Mouse (Mus musculus) Muller cell, postnatal 12 days (primary cell): ENCODE data around the gene 9930021J03Rik.

Source experiments
- DNase-seq: peaks from one replicate; pipeline ENCODE4 v3.0.0-alpha.2; 2015; ENCODE audit errors: inconsistent ontology term

The 9930021J03Rik gene

GRCm38 (mm10) chr19:29810022-29810421, 4.2 kb upstream of the 9930021J03Rik start:
- DNase-seq, result no peak

GRCm38 (mm10) chr19:29805101-29805916, 480 bp downstream of the 9930021J03Rik start:
- DNase-seq, result peak; percentile 91

- DNase-seq, result no peak
Observed at GRCm38 (mm10) chr19:29803946-29804345, 1.8 kb downstream of the 9930021J03Rik start.

GRCm38 (mm10) chr19:29797371-29797770, 8.4 kb downstream of the 9930021J03Rik start:
- no peak for DNase-seq

DNA sequence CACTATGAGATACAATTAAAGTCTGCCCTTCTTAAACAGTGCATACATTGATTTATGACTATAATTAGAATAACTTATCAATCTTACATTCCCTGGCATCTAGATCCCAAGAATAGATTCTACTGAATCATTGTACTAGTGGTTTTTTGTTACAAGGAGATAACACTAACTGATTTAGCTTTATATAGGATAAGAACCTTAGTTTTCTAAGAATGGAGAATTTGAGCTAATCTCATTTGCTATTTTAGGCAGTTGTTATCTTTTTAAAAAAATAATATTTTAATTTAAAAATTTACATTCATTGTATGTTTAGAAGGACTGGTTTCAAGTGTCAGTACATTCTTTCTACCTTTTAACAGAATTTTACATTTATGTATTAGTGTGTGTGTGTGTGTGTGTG, 17.8 kb downstream of the 9930021J03Rik start:
- no peak for DNase-seq

GRCm38 (mm10) chr19:29782914-29783313, 22.9 kb downstream of the 9930021J03Rik start:
- DNase-seq, result no peak

DNA sequence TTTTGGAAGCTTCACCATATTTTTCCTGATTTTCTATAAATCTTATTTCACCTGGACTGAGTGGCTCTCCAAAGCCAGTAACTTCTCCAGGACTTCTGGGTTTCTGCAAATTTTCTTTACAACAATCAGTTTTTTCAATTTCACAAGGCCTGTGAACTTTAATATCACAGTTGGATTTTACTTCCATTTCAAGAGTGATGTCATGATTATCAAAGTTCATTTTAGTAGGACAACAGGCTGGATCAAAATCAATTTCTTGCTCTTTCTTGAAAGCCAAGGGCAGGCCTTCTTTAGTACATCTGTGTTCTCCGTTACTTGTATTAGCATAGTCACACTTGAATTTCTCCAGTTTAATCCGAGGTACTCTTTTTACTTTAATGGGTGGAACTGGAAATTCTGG, 51.9 kb downstream of the 9930021J03Rik start:
- no peak for DNase-seq

- DNase-seq, result no peak
Observed at GRCm38 (mm10) chr19:29750994-29751393, 54.8 kb downstream of the 9930021J03Rik start.

- DNase-seq, result no peak
Observed at GRCm38 (mm10) chr19:29743531-29743930, 62.3 kb downstream of the 9930021J03Rik start.

DNA sequence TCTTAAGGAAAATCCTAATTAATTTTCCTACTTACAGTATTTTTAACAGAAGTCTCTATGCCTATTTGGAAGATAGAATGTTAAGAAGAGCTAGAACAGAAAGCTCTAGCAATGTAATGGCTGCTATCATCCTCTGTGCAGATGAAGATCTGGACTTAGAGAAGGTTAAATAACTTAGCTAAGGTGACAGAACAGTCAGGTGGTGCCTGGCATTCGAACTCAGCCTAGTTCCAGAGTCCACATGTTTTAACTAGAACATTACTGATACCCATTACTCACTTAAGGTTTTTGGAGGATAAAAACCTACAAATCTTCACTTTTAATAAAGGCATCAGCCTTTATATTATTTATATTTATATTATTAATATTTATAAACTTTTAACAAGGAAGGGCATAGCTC, 65.1 kb downstream of the 9930021J03Rik start:
- no peak for DNase-seq

- no peak for DNase-seq
Observed at GRCm38 (mm10) chr19:29739608-29740007, 66.2 kb downstream of the 9930021J03Rik start.

GRCm38 (mm10) chr19:29735421-29735820, 70.4 kb downstream of the 9930021J03Rik start:
- no peak for DNase-seq

GRCm38 (mm10) chr19:29718476-29718875, 87.3 kb downstream of the 9930021J03Rik start:
- DNase-seq, result no peak

GRCm38 (mm10) chr19:29717854-29718253, 87.9 kb downstream of the 9930021J03Rik start:
- DNase-seq, result no peak

DNA sequence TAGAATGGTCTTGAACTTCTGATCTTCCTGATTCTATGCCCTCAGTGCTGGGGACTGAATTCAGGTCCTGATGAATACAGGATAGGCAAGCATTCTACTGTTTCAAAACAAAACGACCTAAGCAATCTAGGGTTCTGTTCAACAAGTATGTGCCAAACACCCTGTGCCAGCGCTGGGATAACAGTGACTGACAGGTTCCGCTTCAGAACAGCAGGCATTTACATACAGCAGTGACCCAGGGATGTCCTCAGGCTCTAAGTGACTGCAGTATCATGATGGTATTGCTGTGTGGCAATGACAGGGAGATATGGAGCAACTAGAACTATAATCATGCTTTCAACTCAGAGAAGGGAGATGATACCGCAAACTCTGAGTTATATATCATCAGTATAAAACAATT, 92.3 kb downstream of the 9930021J03Rik start:
- DNase-seq, result no peak

DNA sequence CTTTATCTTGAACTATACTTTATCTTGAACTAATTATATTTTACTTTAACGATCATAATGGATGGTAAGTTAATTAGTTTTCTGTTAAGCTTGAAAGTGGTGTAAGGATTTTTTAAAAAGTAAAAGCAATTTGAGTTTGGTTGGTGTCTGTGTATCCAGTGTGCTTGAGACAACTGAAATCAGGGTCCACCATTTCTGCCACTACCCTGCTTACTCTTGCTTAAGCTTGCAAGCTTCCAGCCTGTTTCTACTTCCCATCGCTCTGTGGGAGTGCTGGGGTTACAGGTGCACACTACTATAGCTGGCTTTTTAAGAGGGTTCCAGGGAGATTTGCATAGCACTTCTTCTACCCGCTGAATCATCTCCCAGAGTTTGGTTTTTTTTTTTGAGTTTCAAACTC, 96.3 kb downstream of the 9930021J03Rik start:
- DNase-seq, result no peak

GRCm38 (mm10) chr19:29708461-29708860, 97.3 kb downstream of the 9930021J03Rik start:
- no peak for DNase-seq

- peak; percentile 5 for DNase-seq
Observed at GRCm38 (mm10) chr19:29708003-29708402, 97.8 kb downstream of the 9930021J03Rik start.

GRCm38 (mm10) chr19:29707314-29707898, 98.4 kb downstream of the 9930021J03Rik start:
- no peak for DNase-seq

GRCm38 (mm10) chr19:29704436-29704835, 101.4 kb downstream of the 9930021J03Rik start:
- no peak for DNase-seq

GRCm38 (mm10) chr19:29701707-29702106, 104.1 kb downstream of the 9930021J03Rik start:
- no peak for DNase-seq

DNA sequence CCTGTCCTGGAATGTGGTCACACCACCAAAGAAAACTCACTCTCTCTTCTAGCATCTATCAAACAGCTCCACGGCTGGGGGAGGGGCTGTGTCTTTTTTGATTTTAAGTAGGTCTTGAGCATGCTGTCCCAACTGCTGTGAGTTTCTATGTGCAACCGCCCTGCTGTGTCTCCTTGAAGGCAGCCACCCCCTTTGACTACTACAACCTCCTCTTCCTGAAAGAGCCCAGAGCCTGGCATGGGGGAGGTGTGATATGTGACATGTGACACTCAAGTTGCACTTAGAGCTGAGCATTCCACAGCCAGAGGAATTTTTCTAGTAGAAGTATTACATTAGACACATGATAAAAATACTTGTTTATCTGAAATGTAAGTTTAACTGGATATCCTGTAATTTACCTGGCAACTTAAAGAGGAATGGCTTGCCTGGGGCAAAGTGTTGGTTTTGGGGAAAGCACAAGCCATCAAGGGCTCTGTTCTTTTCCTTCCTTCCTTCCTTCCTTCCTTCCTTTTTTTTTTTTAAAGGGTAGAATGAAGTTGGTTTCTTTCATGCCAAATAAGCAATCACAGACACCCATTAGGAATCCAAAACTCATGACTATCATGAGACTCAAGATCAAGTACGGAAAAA, 108.4 kb downstream of the 9930021J03Rik start, which contains the start of gene Mlana:
Gene Mlana, plus strand, starts transcription at position 580 of the 630 bp plus-strand sequence.
- no peak for DNase-seq

GRCm38 (mm10) chr19:29696840-29697239, 108.9 kb downstream of the 9930021J03Rik start:
- no peak for DNase-seq
